Mouse (Mus musculus) ES-CJ7 (cell line): ENCODE results near the gene Olfr959.

Experiments
- DNase-seq: peaks from one replicate; pipeline ENCODE4 v3.0.0; 2011; ENCODE audit warnings: low read depth, low spot score

Olfr959 gene

GRCm38 (mm10) chr9:39575469-39575868 is at the start of gene Olfr959:
Gene Olfr959, minus strand, starts transcription at chr9:39575569.
- no peak for DNase-seq

- DNase-seq: no peak
Measured at GRCm38 (mm10) chr9:39624711-39625110, 49.3 kb upstream of the Olfr959 start.

DNA sequence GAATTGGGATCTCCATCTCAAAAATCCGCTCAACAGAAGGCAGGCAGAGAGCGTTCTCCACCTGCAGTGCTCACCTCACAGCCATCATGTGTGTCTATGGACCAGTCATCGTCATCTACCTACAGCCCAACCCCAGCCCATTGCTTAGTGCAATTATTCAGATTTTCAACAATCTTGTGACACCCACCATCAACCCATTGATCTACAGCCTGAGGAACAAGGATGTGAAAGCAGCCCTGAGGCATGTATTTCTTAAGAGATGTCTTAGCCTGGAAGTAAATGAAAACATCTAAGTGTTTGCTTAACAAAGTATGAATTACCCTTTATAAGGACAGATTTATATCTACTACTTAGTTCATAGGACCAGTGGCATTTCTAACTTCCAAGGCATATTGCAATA is 48.4 kb upstream of the Olfr959 start:
- no peak for DNase-seq

DNA sequence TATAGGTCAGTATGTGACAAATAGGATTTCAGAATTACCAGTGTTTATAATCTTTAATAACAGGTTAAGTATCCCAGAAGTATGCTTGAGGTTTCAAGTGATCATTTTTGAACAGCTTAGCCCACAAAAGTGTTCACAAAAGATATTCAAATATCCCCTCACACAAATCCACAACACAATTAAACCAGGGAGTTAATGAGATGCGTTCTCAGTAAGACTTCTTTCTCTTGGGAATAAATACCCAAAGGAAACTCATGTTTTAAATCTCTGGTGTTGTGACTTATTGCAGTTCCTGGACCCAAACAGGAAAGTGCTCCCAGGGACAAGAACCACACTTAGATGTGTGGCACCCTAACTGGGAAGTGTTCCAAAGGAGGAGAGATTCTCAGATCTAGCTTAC is 45.7 kb upstream of the Olfr959 start, which contains the start of gene Olfr960:
Olfr960 (plus strand) TSS at position 301 of the 400 bp plus-strand sequence.
- DNase-seq: no peak

DNA sequence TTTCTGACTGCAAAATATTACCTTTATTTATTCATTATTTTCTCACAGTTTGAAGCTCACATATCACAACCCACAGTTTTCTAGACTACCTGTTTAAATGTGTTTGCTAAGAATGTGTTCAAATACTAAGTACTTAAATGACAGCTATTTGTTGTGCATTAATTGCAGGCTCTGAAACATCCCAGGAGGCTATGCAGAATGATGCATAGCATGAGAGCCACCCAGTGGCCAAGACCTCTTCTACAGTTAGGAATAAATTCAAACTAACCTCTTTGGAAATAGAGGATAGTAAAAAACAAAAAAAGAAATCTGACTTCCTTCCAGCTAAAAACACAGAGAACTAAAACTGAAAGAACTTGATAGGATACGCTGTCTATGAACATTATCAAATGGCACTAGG is 36.6 kb upstream of the Olfr959 start:
- peak; percentile 17 for DNase-seq

GRCm38 (mm10) chr9:39610355-39610754 is 35.0 kb upstream of the Olfr959 start, which contains the start of gene Olfr148:
Gene Olfr148, plus strand, starts transcription at chr9:39610655.
- no peak for DNase-seq

DNA sequence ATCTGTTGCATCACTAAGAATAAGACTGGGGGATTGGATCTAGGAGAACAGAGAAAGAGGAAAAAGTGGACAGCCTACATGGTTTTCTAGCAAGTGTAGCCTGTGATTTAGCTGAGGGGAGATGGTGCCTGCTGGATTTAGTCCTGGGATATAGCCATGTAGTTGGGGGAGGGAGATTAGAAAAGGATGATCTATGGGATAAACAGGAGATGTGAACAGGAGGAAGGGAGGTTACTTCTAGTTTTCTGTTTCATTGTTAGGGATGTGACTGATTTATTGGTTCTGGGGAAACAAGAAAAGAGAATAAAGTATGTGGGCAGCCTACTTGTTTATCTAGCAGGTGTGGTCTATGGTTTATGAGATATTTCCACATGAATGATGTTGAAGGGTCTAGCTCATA is 33.1 kb upstream of the Olfr959 start:
- DNase-seq: no peak

- DNase-seq: peak; percentile 59
Measured at GRCm38 (mm10) chr9:39603999-39604453, 28.7 kb upstream of the Olfr959 start, which contains the start of gene AW551984. Gene AW551984, minus strand, starts transcription at chr9:39604403.

DNA sequence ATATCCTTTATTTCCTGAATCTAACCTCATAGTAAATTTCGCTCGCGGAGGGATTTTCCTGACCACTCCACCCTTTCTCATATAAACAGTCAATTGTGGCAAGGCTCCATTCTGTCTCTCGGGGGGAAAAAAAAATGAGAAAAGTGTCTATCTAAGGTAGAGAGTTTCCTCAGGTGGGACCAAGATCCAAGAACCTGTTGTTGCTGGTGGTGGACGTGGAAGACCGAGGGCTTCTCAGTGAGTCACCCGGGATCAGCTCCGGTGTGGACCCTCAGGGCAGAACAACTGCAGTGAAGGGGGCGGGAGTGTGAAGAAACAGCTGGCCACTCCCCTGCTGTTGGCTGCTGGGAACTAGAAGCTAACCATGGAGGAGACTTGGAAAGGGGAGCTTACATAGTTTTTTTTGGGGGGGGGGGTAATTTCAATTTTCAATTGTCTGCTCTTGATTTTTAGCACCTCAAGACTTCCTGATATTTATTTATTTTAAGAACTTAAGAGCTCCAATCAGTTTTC is 28.0 kb upstream of the Olfr959 start:
- peak; percentile 32 for DNase-seq

DNA sequence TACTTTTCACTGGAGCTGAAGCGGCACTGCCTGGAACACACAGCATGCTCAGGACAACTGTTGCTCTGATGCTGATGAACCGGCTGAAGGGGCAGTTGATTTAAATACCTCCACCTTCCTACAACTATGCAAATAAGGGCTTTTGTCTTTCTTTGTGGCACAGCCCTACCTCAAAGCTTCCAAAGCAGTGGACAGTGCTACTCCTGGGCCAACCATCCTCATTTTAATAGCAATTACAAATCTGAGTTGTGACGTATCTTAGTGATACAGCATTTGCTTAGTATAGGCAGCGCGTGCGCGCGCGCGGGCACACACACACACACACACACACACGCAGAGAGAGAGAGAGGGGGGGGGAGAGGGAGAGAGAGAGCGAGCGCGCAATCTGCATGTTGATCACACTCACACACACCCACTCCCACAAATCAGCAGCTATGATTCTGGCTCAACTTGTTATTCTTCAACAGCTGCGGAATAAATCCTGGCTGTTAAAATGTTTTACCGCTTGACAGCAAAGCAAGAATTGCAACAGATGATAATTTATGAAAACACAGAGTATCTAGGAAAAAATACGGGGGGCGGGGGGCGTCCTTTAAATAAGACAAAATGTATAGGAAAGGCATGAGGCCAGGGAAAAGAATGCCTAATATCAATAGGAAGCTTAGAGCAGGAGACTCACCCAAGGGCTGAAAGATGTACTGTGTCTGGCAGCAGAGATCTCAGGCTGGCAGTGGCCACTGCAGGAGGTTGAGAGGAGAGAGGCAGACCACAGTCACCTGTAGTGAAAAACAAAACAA is 27.4 kb upstream of the Olfr959 start:
- DNase-seq: peak; percentile 60

DNA sequence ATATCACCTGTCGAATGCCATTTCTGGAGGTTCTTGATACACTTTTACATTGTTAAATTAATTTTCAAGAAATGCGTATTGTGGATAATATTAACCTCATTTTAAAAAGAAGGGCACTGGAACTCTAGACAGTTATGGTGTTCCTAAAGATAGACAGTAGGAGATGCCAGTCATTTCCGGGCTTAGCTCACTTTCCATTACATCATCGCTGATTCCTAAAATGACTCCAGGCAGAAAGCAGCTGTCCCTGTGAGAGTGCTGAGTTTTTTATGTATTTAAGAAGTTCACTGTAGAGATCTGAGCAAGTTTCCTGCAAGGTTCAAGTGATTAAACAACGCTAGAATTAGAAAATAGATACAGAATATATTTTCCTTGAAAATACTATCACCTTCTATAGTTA is 1.7 kb upstream of the Olfr959 start:
- no peak for DNase-seq

DNA sequence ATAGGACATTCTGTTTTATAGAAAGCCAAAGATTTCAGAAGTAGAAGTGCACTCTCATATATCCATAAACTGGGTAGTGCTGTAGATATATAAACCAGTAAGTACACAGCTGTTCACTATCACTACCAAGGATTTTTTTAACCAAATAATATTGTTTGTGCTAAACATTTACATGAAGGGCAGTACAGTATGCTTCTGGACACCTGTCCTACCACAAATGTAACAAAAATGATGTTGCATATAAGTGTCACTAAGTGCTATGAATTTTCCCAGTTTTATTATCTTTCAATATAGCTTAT is 17.1 kb downstream of the Olfr959 start:
- no peak for DNase-seq

DNA sequence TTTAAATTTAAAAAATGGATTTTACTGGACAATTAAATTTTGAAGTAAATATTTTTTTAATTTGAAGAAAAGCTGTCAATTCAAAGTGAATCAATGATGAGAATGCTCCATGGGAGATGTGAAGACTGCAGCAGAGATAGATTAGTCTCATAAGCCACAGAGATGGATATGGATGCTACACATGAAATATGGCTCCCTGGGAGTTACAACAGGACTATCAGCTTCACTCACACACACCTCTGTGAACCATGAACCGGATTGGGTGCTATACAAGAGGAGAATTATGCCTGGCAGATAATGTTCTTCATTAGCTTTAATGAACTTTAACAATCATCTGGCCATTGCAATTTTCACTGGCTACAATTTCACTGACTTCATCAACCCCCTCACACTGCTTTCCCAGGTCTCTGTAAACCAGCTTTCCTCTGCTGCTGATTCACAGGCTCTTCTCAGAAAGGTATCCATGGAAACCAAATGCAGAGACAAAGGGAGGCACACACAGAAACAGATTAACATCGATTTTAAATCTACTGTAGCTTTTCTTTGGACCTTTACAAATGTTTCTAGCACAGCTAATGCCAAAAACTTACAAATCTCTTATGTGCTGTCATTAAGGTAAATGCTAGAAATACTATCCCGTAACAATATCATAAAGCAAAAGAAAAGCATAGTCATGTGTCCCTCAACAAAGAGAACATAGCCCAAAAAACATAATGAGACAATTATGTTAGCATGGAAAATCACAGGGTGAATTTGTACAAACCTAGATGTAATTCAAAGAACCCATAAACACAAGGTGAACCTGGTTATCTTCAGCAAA is 17.6 kb downstream of the Olfr959 start:
- no peak for DNase-seq

DNA sequence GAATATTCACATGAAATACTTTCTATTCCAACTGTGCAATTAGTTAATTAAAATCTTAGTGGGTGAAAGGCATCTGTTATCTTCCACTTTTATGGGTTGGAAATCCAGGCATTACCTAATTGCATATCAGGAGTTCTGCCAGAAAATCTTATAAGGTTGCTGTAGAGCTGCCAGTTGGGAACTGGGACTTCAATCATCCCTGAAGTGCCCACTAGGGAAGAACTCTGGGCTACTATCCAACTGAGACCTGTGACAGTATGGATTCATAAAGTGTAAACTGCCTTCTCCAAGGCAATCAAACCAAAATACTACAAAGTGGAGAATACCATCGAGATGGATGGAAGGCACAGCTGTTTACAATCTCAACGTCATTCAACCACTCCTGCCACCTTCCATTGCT is 21.4 kb downstream of the Olfr959 start, which contains the start of gene Olfr958:
Olfr958 (minus strand) TSS at position 109 of the 400 bp plus-strand sequence.
- DNase-seq: no peak

GRCm38 (mm10) chr9:39550806-39551205 is 24.6 kb downstream of the Olfr959 start:
- DNase-seq: no peak

DNA sequence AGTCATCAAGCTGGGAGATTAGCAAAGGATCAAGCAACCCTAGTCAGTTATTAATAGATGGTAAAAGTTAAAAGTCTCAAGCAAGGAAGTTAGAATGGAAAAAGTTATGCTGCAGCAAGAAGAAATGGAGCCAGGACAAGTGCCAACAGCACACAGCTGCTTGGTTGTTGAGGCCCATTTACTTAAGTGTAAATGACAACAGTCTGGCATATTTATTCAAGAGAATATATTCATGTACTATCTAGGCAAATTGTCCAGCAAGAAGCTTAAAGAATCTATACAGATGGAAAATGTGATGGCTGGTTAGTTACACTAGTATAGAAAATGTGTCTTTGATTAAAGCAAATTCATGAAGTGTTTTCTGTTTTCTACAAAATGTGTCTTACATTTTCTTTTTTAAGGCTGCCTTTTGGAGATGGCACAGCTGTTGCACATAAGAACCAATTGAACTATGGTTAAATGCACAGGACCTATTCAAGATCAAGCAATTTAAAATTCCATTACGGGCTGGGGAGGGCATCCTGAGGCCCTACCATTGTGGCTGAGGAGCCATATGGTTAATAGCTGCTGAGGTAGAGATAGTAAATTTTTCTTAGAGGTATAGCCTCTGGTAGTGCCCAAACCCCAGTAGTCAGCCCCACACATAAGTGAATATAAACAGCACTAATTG is 51.6 kb downstream of the Olfr959 start:
- DNase-seq: no peak
